Mouse (Mus musculus) brain, embryonic 14.5 days (tissue): Measurements from ENCODE around the gene Fbxo41. TPM values are rescaled to one million over a fixed set of nuclear protein-coding genes. Genes with fewer than 3 reads are reported as not detected.
A peak's percentile ranks its signal among the peaks of the same experiment; 100 is the strongest.

Source experiments
- DNase-seq: peaks from one replicate; pipeline ENCODE4 v3.0.0-alpha.2; 2011; ENCODE audit warnings: low read depth
- CTCF ChIP-seq: fragments of 200-500 bp; IDR thresholded peaks from 2 replicates; pipeline ENCODE4 v1.5.1; 2012; ENCODE audit warnings: inconsistent platforms, mild to moderate bottlenecking, moderate library complexity, borderline replicate concordance; ENCODE audit not compliant: insufficient read depth, insufficient read length; ENCODE audit errors: extremely low read depth
- POLR2A ChIP-seq: fragments of 200-500 bp; IDR thresholded peaks from 2 replicates; pipeline ENCODE4 v1.6.1; 2012; ENCODE audit warnings: mild to moderate bottlenecking, inconsistent platforms, borderline replicate concordance; ENCODE audit not compliant: poor library complexity, insufficient read depth, insufficient read length, severe bottlenecking; ENCODE audit errors: extremely low read depth
- polyA plus RNA-seq: library from polyadenylated mRNA; depleted of rRNA; stranded (reverse); fragments of >200 nt; gene quantifications from 2 replicates; pipeline ENCODE4 v1.2.3, GENCODE M21; 2012

Gene Fbxo41
- polyA plus RNA-seq, 1 experiment = 24.5 TPM

DNA sequence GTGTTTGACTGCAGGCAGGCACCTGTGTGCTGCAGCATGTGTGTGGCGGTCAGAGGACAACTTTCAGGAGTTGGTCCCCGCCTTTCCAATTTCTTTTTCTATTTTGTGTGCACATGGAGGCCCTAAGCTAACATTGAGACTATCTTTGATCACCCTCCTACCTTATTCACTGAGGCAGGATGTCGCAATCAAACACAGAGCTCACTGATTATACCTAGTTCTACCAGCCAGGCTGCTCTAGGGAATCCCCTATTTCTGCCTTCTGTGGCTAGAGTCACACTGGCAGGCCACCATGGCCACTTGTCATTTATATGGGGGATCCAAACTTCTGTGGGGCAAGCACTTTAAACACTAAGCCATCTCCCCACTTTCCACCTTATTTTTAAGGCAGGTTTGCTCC, 13.1 kb downstream of the Fbxo41 start:
- TF ChIP-seq POLR2A (no peak), CTCF (no peak)
- DNase-seq = no peak

DNA sequence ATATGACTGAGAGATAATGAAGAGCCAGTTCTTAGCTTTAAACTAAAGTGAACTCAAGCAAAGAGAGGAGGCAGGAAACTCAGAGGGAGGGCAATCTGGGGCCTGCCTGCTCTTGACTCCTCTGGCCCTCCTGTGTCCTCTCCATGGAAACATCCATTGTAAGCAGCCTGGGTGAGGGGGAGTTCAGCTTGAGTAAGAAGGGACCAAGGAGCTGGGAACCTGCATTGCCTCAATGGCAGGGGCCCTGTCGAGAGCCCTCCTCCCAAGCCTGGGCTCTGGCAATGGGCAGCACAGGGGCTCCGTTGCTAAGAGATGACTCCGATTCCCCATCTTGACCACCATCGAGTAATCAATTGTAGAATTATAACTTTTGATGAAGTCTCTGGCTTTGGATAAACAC, 14.3 kb downstream of the Fbxo41 start:
- no peak for TF ChIP-seq POLR2A
- no peak for TF ChIP-seq CTCF
- DNase-seq = no peak

DNA sequence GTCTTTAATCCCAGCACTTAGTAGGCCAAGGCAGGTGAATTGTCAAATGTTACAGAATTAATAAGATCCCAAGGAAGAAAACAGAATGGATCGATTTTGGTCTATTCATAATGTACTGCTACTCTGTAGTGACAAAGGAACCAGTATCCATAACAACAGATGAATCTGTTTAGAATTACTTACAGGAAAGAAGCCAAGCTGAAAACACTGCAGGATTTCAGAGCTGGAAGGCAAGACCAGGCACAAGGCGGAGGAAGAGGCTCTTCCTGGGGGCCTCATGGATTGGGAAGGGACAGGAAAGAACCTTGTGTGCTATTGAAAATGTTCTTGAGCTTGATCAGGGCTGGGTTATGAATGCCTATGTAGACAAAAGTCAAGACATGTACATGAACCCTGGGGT, 17.1 kb downstream of the Fbxo41 start:
- DNase-seq = no peak
- TF ChIP-seq CTCF (no peak), POLR2A (no peak)

DNA sequence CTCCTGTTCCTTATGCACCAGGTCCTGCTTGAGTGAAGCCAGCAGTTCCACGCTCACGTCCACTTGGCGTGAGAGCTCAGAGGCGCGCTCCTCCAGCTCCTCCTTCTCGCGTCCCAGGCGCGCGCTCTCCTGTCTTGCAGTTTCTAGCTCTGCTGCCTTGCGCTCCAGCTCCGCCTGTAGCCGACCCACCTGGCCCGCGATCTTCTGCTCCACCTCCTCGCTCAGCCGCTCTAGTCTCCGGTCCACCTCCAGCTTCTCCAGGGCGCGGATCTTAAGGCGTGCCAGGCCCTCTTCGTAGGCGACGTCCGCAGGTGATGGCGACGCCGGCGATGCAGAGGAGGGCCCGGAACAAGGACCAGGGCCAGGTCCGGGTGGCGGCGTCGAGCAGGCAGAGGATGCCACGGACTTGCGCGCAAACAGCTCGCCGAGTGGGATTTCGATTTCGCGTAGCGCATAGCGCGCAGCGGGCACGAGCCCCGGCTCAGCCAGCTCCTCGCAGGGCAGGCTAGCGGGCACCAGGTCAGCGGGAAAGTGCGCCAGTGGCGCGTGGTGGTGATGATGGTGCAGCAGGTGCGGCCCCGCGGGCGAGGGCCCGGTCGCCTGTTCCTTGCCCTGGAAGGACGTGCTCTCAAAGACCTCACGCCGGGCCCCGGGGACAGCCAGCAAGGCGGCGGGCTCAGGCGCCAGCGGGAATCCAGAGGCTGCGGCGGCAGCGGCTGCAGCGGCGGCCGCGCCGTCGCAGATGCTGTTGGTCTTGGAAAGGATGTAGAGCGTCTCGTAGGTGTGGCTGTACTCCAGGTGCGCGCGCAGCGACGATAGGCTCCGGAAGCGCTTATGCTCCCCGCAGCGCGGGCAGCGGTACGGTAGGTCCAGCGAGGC, 18.7 kb downstream of the Fbxo41 start:
- TF ChIP-seq POLR2A (no peak), CTCF (no peak)
- peak; percentile 45 for DNase-seq

DNA sequence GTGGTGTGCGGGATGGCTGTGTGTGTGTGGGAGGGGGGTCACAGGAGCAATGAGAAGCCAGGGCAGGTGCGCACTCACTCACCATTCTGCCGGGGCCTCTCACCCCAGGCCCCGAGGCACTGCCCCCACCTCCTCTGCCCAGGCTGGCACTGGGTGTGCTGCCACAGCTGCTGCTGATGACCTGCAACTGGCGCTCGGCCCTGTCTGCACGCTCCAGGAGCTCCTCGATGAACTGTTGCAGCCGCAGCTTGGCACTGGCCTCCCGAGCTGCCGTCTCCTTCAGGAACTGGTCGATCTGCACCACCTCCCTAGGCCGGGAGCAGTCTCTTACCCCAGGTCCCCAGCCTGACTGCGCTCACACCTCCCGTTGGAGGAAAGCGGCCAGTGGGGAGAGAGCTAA, 22.1 kb downstream of the Fbxo41 start:
- DNase-seq = no peak
- TF ChIP-seq CTCF = no peak
- TF ChIP-seq POLR2A = no peak

DNA sequence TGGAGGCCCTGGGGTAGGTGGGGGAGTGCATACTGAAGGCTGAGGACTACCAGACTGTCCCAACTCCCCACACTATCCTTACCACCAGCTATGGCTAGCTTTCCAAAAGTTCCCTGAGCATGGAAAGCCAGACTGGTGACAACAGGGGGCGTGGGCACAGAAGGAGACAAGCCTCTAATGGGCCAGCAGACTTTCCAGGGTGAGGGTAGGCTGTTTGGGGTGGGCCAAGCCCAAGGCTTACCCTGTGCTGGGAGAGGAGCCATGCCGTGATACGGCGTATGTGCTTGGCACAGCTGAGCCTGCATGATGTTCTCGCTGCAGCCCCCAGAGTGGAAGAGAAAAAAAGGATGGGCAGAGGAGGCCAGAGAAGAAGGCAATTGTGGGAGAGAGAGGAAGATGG, 22.8 kb downstream of the Fbxo41 start:
- TF ChIP-seq POLR2A = no peak
- no peak for DNase-seq

DNA sequence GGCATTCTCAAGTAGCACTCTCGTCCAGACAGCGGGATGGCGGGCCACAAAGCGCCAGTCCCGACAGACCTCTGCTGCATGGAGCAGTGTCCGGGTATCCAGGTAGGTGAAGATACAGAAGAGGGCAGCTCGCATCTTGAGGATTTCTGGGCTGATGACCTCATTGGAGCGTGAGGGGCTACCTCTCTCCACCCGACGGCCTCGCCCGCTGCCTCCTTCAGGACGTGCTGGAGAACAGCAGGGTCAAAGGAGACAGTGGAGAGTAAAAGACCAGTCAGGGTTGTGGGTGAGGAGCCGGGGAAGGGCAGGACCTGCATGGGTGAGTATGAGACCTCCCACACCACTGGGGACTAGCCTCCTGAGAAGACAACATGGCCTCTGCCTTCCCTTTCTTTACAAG, 24.4 kb downstream of the Fbxo41 start:
- TF ChIP-seq CTCF (no peak), POLR2A (no peak)
- no peak for DNase-seq

DNA sequence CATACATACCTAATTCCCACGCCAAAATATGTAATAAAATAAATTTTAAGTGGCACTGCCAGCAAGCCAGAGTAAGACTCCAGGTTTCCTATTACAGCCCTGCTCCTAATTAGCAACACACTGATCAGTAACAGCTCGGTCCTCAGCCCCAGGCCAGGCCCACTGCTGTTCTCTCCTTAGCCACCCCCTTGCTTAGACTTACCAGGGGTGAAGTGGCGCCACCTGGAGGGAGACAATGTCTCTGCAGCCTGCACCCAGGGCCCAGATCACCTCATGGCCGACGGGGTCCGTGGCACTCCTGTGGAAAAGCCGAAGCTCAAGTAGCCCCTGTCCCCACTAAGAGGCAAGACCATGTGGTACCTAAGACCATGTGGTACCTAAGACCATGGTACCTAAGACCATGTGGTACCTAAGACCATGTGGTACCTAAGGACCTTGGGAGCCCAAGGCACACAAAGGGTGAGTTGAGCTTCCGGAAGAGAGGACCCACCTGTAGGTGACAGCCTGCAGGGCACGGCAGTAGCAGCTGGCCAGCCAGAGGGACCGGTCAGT, 25.4 kb downstream of the Fbxo41 start:
- TF ChIP-seq POLR2A (no peak), CTCF (peak; percentile 55)
- DNase-seq = peak; percentile 33

DNA sequence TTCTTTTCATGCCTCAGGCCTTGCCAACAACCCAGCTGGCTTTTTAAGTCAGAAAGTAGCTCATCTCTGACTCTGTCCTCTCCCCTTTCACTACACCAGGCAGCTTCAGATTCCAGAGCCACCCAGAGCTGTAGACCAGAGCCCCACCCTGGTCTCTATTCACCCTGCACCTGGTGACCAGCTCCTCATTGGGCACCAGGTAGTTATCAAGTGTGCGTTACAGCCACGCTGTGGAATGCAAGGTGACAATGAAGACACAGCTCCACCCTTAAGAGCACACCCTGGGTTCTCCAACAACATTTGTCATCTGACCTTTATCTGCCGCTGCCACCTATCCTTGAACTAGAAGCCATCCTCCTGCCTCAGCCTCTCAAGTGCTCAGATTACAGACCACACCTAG, 27.2 kb downstream of the Fbxo41 start:
- TF ChIP-seq CTCF = no peak
- TF ChIP-seq POLR2A = no peak
- no peak for DNase-seq

DNA sequence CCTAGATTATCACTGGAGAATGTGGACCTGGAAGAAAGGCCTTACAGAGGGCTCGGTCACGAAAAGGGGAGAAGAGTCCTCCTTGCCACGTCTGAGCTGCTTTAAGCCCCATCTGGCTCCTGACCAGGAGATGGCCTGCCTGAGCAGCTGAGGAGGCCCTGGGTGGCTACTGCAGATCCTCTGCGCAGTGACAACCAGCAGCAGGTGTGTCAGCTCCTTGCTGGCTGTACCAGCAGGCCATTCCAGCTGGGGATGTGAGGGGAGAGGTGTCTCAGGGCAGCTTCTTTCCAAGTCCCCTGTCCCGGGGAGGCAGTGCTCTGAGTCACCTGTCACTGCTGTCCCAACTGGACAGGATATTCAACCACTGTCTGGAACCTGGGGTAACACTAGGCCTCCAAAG, 30.3 kb downstream of the Fbxo41 start:
- DNase-seq = no peak
- no peak for TF ChIP-seq POLR2A
- no peak for TF ChIP-seq CTCF

DNA sequence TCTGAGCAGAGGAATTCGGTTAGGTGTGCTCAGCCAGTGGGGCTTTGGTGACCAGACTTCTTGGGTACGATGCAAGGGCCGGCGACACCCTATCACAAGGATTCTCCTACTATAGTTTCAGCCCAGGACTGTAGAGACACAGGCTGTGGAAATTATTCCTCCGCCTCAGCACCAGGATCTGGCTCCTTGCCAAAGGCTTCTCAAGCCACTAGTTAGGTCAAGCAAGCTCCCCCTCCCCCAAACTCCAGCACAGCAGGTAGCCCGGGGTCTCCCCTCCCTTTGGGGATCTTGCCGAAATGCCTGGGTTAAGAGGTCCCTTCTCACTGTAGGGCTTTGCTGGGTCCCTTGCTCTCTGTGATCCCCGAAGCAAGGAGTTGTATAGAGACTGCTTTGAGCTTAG, 30.8 kb downstream of the Fbxo41 start:
- no peak for TF ChIP-seq POLR2A
- no peak for TF ChIP-seq CTCF
- DNase-seq = peak; percentile 27
